Mouse (Mus musculus) retina, adult 2 months (tissue): ENCODE results near the gene Cog5.

Experiments
- DNase-seq: peaks from one replicate; pipeline ENCODE4 v3.0.0-alpha.2; 2012; ENCODE audit warnings: low read depth, low spot score

Cog5 gene

GRCm38 (mm10) chr12:31709665-31710064, 55.0 kb downstream of the Cog5 start:
- DNase-seq, result no peak

GRCm38 (mm10) chr12:31712233-31712632, 57.6 kb downstream of the Cog5 start:
- no peak for DNase-seq

GRCm38 (mm10) chr12:31712727-31713126, 58.1 kb downstream of the Cog5 start:
- DNase-seq, result no peak

GRCm38 (mm10) chr12:31713600-31713999, 58.9 kb downstream of the Cog5 start, which contains the start of gene Gpr22:
TSS of gene Gpr22 (minus strand) at chr12:31713947.
- no peak for DNase-seq

- DNase-seq, result no peak
These were observed 59.4 kb downstream of the Cog5 start for GRCm38 (mm10) chr12:31714070-31714469.

GRCm38 (mm10) chr12:31719586-31720275, 65.1 kb downstream of the Cog5 start:
- DNase-seq, result no peak

- no peak for DNase-seq
These were observed 69.9 kb downstream of the Cog5 start for GRCm38 (mm10) chr12:31724576-31724975.

GRCm38 (mm10) chr12:31725511-31726275, 71.0 kb downstream of the Cog5 start:
- DNase-seq, result no peak

- DNase-seq, result no peak
These were observed 72.0 kb downstream of the Cog5 start for GRCm38 (mm10) chr12:31726707-31727106.

- DNase-seq, result no peak
These were observed 75.5 kb downstream of the Cog5 start for GRCm38 (mm10) chr12:31730126-31730525.

GRCm38 (mm10) chr12:31734616-31735015, 79.9 kb downstream of the Cog5 start:
- no peak for DNase-seq

GRCm38 (mm10) chr12:31747301-31747700, 92.6 kb downstream of the Cog5 start:
- DNase-seq, result no peak

- DNase-seq, result no peak
These were observed 95.2 kb downstream of the Cog5 start for GRCm38 (mm10) chr12:31749846-31750245.

- DNase-seq, result no peak
These were observed 99.8 kb downstream of the Cog5 start for GRCm38 (mm10) chr12:31754465-31754864.

- no peak for DNase-seq
These were observed 101.5 kb downstream of the Cog5 start for GRCm38 (mm10) chr12:31755885-31756755.

- no peak for DNase-seq
These were observed 118.9 kb downstream of the Cog5 start for GRCm38 (mm10) chr12:31773612-31774011.

- DNase-seq, result no peak
These were observed 129.6 kb downstream of the Cog5 start for GRCm38 (mm10) chr12:31784291-31784690.

- DNase-seq, result no peak
These were observed 133.9 kb downstream of the Cog5 start for GRCm38 (mm10) chr12:31788530-31788929.

- no peak for DNase-seq
These were observed 151.9 kb downstream of the Cog5 start for GRCm38 (mm10) chr12:31806410-31807154.

GRCm38 (mm10) chr12:31818051-31818461, 163.4 kb downstream of the Cog5 start:
- DNase-seq, result no peak

- DNase-seq, result no peak
These were observed 164.4 kb downstream of the Cog5 start for GRCm38 (mm10) chr12:31819096-31819495.
